Mouse (Mus musculus): ENCODE results near the gene Gm7951.
"Not testable (repeated sequence)": the region's sequence is repeated elsewhere in the genome, so short reads cannot be mapped to it uniquely, and the experiment has no call there.

Gm7951 gene

GRCm38 (mm10) chr14:42117269-42117668 is at the start of gene Gm7951:
TSS of gene Gm7951 (minus strand) at chr14:42117369.
- not testable (repeated sequence) for DNase-seq (ENCODE audit: low read depth, low spot score)

DNA sequence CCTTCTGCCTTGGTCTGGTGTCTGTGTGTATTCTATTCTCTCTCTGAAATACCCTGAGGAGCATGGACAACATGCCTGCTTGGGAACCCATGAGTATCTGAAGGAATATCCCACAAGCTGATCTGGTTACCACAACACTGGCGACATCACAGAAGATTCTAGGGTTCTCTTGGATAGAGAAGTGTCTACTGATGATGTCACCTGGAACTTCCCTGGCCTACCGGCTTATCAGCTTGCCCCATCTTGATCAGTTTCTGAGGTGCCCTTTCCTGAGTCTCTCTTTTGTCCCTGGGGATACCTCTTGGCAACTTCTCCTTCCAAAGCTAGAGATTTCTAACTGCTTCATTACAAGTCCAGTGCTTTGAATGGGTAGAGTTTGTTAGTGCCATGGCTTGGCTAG is 45.4 kb upstream of the Gm7951 start, which contains the start of gene Gm17027:
Gm17027 (minus strand) TSS at position 101 of the 400 bp plus-strand sequence.
- DNase-seq (ENCODE audit: low read depth, low spot score): not testable (repeated sequence)

GRCm38 (mm10) chr14:42134571-42134970 is 17.4 kb upstream of the Gm7951 start:
- not testable (repeated sequence) for DNase-seq (ENCODE audit: low read depth, low spot score)

DNA sequence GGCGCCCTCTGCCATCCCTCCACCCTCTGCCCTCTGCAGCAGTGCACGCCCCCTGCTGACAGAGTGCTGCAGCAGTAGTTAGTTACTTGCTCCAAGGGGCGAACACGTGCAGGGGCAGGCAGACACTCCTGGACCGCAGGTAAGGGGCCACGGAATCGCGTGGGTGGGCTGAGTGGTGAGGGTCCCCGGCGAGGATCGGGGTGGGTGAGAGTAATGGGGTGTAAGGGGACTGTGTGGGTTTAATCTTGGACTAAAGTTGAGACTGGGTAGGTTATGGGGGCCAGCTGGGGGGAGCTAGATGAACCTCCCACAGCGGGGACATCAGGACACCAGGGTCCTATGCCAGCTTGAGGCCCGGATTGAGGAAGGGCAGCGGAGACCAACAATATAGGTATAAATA is 16.6 kb upstream of the Gm7951 start:
- DNase-seq (ENCODE audit: low read depth, low spot score): not testable (repeated sequence)
